Mouse (Mus musculus) CH12.LX (cell line): ENCODE data around the gene Ttc3. TPM values are rescaled to one million over a fixed set of nuclear protein-coding genes. Genes with fewer than 3 reads are reported as not detected.

Source experiments
- DNase-seq: peaks from one replicate; pipeline ENCODE4 v3.0.0-alpha.2; 2013; ENCODE audit errors: extremely low read depth
- H3K27ac ChIP-seq: 2 replicates; pipeline ENCODE4 v1.5.1; 2012; ENCODE audit warnings: low read depth, mild to moderate bottlenecking, control low read depth, moderate library complexity; ENCODE audit not compliant: insufficient read depth
- H3K27me3 ChIP-seq: replicated peaks from 2 replicates; pipeline ENCODE3; 2012; ENCODE audit warnings: inconsistent platforms
- H3K36me3 ChIP-seq, 2 experiments: replicated peaks in 1 of 2; 2 replicates each; pipeline versions ENCODE3 to v1.6.1; 2012; ENCODE audit warnings: inconsistent platforms in 1 of 2, low read length in 1 of 2, mild to moderate bottlenecking in 1 of 2, mixed read lengths in 1 of 2, moderate library complexity in 1 of 2; ENCODE audit not compliant: control insufficient read depth in 1 of 2, insufficient read depth in 1 of 2
- H3K4me1 ChIP-seq, 2 experiments: 2 replicates each; pipeline ENCODE4 v1.6.1; 2012; ENCODE audit warnings: inconsistent platforms in 1 of 2, moderate library complexity in 1 of 2; ENCODE audit not compliant: insufficient read depth in 2 of 2, control insufficient read depth in 1 of 2
- H3K4me2 ChIP-seq: 2 replicates; pipeline ENCODE4 v1.6.1; 2012; ENCODE audit warnings: low read depth, mild to moderate bottlenecking, control low read depth; ENCODE audit not compliant: poor library complexity, insufficient read depth, severe bottlenecking
- H3K4me3 ChIP-seq, 3 experiments: fragments of 150-350 bp in 1 of 3; sonication (generic) in 1 of 3; replicated peaks in 1 of 3; 2 replicates each; pipeline versions ENCODE3 to v1.5.1; 2011 to 2012; ENCODE audit warnings: low read depth in 2 of 3, low read length in 2 of 3, mild to moderate bottlenecking in 2 of 3, moderate library complexity in 2 of 3, control low read depth in 1 of 3, improper control_type of control experiment in 1 of 3, inconsistent platforms in 1 of 3, mixed read lengths in 1 of 3; ENCODE audit not compliant: poor library complexity in 1 of 3
- H3K79me2 ChIP-seq: replicated peaks from 2 replicates; pipeline ENCODE4 v1.6.1; 2012; ENCODE audit warnings: mild to moderate bottlenecking, moderate library complexity; ENCODE audit not compliant: control insufficient read depth, poor library complexity, insufficient read depth, severe bottlenecking; ENCODE audit errors: extremely low read depth
- H3K9ac ChIP-seq: 2 replicates; pipeline ENCODE4 v1.6.1; 2012; ENCODE audit warnings: low read depth, mild to moderate bottlenecking, control low read depth, moderate library complexity; ENCODE audit not compliant: insufficient read depth
- H3K9me3 ChIP-seq: replicated peaks from 2 replicates; pipeline ENCODE3; 2012; ENCODE audit warnings: low read length, inconsistent platforms, mixed read lengths
- E2F4 ChIP-seq: IDR thresholded peaks from 2 replicates; pipeline ENCODE4 v1.6.1; 2011; ENCODE audit warnings: low read depth, low read length, improper control_type of control experiment; ENCODE audit not compliant: insufficient replicate concordance
- ELF1 ChIP-seq: IDR thresholded peaks from 2 replicates; pipeline ENCODE4 v1.6.1; 2014; ENCODE audit warnings: low read depth, mild to moderate bottlenecking, inconsistent platforms, low read length, improper control_type of control experiment
- EP300 ChIP-seq: IDR thresholded peaks from 2 replicates; pipeline ENCODE4 v1.6.1; 2011; ENCODE audit warnings: low read length, improper control_type of control experiment
- ETS1 ChIP-seq: conservative IDR thresholded peaks from 2 replicates; pipeline ENCODE4 v1.6.1; 2012; ENCODE audit warnings: low read depth, mild to moderate bottlenecking, inconsistent platforms, low read length, improper control_type of control experiment, moderate library complexity
- GABPA ChIP-seq: IDR thresholded peaks from 2 replicates; pipeline ENCODE4 v1.6.1; 2012; ENCODE audit warnings: low read depth, low read length, improper control_type of control experiment, inconsistent platforms; ENCODE audit not compliant: insufficient replicate concordance
- HCFC1 ChIP-seq: IDR thresholded peaks from 2 replicates; pipeline ENCODE4 v1.6.1; 2012; ENCODE audit warnings: low read depth, mild to moderate bottlenecking, inconsistent platforms, low read length, improper control_type of control experiment
- JUN ChIP-seq: IDR thresholded peaks from 2 replicates; pipeline ENCODE4 v1.6.1; 2011; ENCODE audit warnings: low read depth, mild to moderate bottlenecking, low read length, improper control_type of control experiment, moderate library complexity; ENCODE audit not compliant: insufficient read depth
- KAT2A ChIP-seq: IDR thresholded peaks from 2 replicates; pipeline ENCODE4 v1.6.1; 2012; ENCODE audit warnings: low read length, improper control_type of control experiment, inconsistent platforms; ENCODE audit not compliant: insufficient replicate concordance
- MAX ChIP-seq: IDR thresholded peaks from 2 replicates; pipeline ENCODE4 v1.6.1; 2011; ENCODE audit warnings: low read length, improper control_type of control experiment
- MAZ ChIP-seq: IDR thresholded peaks from 2 replicates; pipeline ENCODE4 v1.6.1; 2012; ENCODE audit warnings: low read depth, mild to moderate bottlenecking, inconsistent platforms, low read length, improper control_type of control experiment, moderate library complexity
- MEF2A ChIP-seq: IDR thresholded peaks from 2 replicates; pipeline ENCODE4 v1.6.1; 2014; ENCODE audit warnings: low read depth, mild to moderate bottlenecking, inconsistent platforms, low read length, improper control_type of control experiment, borderline replicate concordance
- MYC ChIP-seq: IDR thresholded peaks from 2 replicates; pipeline ENCODE4 v1.6.1; 2011; ENCODE audit warnings: low read depth, mild to moderate bottlenecking, improper control_type of control experiment, low read length
- NRF1 ChIP-seq: IDR thresholded peaks from 2 replicates; pipeline ENCODE4 v1.6.1; 2014; ENCODE audit warnings: low read depth, mild to moderate bottlenecking, inconsistent platforms, low read length, improper control_type of control experiment, moderate library complexity
- POLR2A ChIP-seq: IDR thresholded peaks from 2 replicates; pipeline ENCODE4 v1.6.1; 2011; ENCODE audit warnings: low read depth, mild to moderate bottlenecking, improper control_type of control experiment, low read length
- SIN3A ChIP-seq: IDR thresholded peaks from 2 replicates; pipeline ENCODE4 v1.6.1; 2012; ENCODE audit warnings: low read length, improper control_type of control experiment, inconsistent platforms
- SMC3 ChIP-seq: IDR thresholded peaks from 2 replicates; pipeline ENCODE4 v1.6.1; 2011; ENCODE audit warnings: low read depth, low read length, improper control_type of control experiment
- TBP ChIP-seq: conservative IDR thresholded peaks from 2 replicates; pipeline ENCODE4 v1.6.1; 2011; ENCODE audit warnings: low read depth, low read length, improper control_type of control experiment
- TCF12 ChIP-seq: IDR thresholded peaks from 2 replicates; pipeline ENCODE4 v1.6.1; 2014; ENCODE audit warnings: low read depth, mild to moderate bottlenecking, inconsistent platforms, low read length, improper control_type of control experiment
- UBTF ChIP-seq: IDR thresholded peaks from 2 replicates; pipeline ENCODE4 v1.6.1; 2012; ENCODE audit warnings: low read depth, mild to moderate bottlenecking, inconsistent platforms, low read length, improper control_type of control experiment, moderate library complexity
- USF1 ChIP-seq: IDR thresholded peaks from 2 replicates; pipeline ENCODE4 v1.6.1; 2014; ENCODE audit warnings: low read depth, mild to moderate bottlenecking, inconsistent platforms, low read length, improper control_type of control experiment
- dilution Hi-C: fragments of 300-500 bp; cut with MboI; formaldehyde crosslinking; loops from 2 replicates; pipeline ENCODE4 v1.14.3; 2020; ENCODE audit warnings: low sequenced_read_pairs; ENCODE audit not compliant: extremely low pct_unique_long_range_greater_than_20kb, extremely low pct_ligation_motif_present
- in situ Hi-C: fragments of 300-500 bp; cut with MboI; formaldehyde crosslinking; loops from 3 replicates; pipeline ENCODE4 v1.14.3; 2019; ENCODE audit warnings: low sequenced_read_pairs, low pct_ligation_motif_present, low pct_unique_long_range_greater_than_20kb, mixed read lengths
- polyA plus RNA-seq: library from polyadenylated mRNA; unstranded; fragments of >175 nt; gene quantifications from 2 replicates; pipeline ENCODE4 v1.2.1, GENCODE M21; 2012; ENCODE audit warnings: low read depth; ENCODE audit not compliant: insufficient read length
- total RNA-seq, 2 experiments: library from RNA; depleted of rRNA; stranded (reverse); fragments of 300-350 nt in 1 of 2; fragments of >200 nt in 1 of 2; gene quantifications; 2 replicates each; pipeline ENCODE4 v1.2.3; 2012 to 2014

Gene Ttc3
- total and polyA plus RNA-seq, 3 experiments: 59.0 to 74.5 (median 73.4) TPM

- dilution Hi-C loops (no loop called here), in situ Hi-C loops (no loop called here)
- H3K4me3 ChIP-seq: no peak overlapping the region
- H3K9ac ChIP-seq: no peak overlapping the region
- H3K4me1 ChIP-seq: no peaks in the 10 kb centered on the region
- no peaks in the 10 kb centered on the region for H3K27me3 ChIP-seq
- no peak overlapping the region for H3K27ac ChIP-seq
- no peak for DNase-seq
- no peak for TF ChIP-seq NRF1
- no peak for TF ChIP-seq MAX
- no peak for TF ChIP-seq POLR2A
- TF ChIP-seq UBTF: no peak
- no peak for TF ChIP-seq ELF1
- TF ChIP-seq GABPA: no peak
- TF ChIP-seq TBP: no peak
- no peak for TF ChIP-seq MYC
- no peak for TF ChIP-seq E2F4
- TF ChIP-seq MAZ: no peak
- TF ChIP-seq JUN: no peak
- no peak for TF ChIP-seq SIN3A
- no peak for TF ChIP-seq EP300
- no peak for TF ChIP-seq TCF12
- TF ChIP-seq, all 38 proteins: peak for 0
- Histone ChIP-seq H3K79me2 (no peaks in the 10 kb centered on the region), H3K4me2 (no peak overlapping the region), H3K9me3 (no peaks in the 10 kb centered on the region), H3K36me3 (peaks cover 59 to 88% of the 10 kb centered on the region in 2 experiments)
Observed at GRCm38 (mm10) chr16:94449632-94450031, 79.2 kb downstream of the Ttc3 start.

- no peak overlapping the region for H3K9ac ChIP-seq
- no peak overlapping the region for H3K4me2 ChIP-seq
- dilution Hi-C loops (no loop called here), in situ Hi-C loops (no loop called here)
- no peaks in the 10 kb centered on the region for H3K27me3 ChIP-seq
- no peaks in the 10 kb centered on the region for H3K4me1 ChIP-seq
- H3K27ac ChIP-seq: no peak overlapping the region
- H3K4me3 ChIP-seq: no peak overlapping the region
- no peaks in the 10 kb centered on the region for H3K79me2 ChIP-seq
- peaks cover 64 to 93% of the 10 kb centered on the region in 2 experiments for H3K36me3 ChIP-seq
- DNase-seq: no peak
- TF ChIP-seq MAZ (no peak), SMC3 (no peak), MEF2A (no peak), ETS1 (no peak), ELF1 (no peak), TBP (no peak), HCFC1 (no peak), EP300 (no peak), TCF12 (no peak), KAT2A (no peak), USF1 (no peak)
- H3K9me3 ChIP-seq: no peaks in the 10 kb centered on the region
Observed at GRCm38 (mm10) chr16:94451545-94452488, 81.4 kb downstream of the Ttc3 start.
